Mouse (Mus musculus) 3134 (cell line): ENCODE results near the gene B230118H07Rik.

Experiments
- DNase-seq: peaks from one replicate; pipeline ENCODE4 v3.0.0-alpha.2; 2011; ENCODE audit warnings: low spot score; ENCODE audit not compliant: insufficient read length; ENCODE audit errors: extremely low read depth

B230118H07Rik gene

DNA sequence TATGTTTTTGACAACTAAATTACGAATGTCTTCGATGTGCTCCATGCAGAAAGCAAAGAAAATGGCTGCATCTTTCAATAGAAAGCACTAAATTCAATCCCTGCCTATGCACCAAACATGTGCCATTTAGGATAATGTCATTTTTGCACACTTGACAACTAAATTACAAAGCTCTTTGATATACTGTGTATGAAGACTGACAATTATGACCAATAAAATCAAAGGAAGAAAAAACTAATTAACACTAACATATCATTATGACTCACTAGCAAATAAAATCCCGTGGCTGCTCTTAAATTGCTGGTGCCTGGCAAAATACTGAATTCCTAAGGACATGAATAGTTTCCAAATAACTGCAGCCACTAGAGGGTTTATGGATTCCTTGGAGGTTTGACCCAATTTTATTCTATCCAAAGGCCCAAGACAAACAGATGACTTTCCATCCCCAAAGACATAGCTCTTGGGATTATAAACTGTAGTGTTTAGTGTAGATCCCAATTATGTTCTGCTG is 9.4 kb downstream of the B230118H07Rik start:
- DNase-seq: no peak

DNA sequence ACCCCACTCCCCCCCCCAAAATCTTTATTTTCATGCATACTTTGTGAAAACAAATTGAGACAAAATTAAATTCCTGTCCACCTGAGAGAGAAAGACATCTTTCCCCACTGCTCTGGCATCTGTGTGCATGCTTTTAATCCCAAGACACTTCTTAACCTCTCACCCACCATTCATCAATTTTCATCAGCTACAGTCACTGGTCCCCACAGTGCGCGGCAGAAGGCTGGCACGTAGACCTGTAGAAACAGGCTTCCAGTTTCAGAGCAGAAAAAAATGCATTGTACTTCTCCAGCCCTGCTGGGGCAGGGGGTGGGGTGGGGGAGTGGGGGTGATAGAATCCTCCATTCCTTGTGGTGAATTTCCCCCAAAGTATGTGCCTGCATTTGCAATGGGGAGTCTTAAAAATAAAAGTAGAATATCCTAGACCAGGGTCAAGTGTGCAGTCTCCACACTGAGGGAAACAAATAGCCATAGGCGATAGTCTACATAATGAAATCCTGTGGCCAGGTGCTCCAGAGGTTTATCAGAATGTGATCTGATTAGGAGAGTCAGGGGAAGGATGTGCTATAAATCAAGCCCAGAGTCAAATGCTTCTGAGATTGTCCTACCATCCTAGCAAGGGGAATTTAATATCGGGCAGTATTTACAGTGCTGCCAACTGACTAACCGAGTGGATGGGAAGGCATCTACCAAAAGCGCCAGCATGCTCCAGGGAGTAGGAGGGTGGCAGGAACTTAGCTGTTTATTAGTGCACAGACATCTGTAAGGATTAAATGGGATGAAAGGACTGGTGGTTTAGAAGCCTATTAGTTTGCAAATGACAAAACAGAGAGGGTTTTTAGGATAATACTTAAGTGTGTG is 10.1 kb downstream of the B230118H07Rik start:
- DNase-seq: no peak

DNA sequence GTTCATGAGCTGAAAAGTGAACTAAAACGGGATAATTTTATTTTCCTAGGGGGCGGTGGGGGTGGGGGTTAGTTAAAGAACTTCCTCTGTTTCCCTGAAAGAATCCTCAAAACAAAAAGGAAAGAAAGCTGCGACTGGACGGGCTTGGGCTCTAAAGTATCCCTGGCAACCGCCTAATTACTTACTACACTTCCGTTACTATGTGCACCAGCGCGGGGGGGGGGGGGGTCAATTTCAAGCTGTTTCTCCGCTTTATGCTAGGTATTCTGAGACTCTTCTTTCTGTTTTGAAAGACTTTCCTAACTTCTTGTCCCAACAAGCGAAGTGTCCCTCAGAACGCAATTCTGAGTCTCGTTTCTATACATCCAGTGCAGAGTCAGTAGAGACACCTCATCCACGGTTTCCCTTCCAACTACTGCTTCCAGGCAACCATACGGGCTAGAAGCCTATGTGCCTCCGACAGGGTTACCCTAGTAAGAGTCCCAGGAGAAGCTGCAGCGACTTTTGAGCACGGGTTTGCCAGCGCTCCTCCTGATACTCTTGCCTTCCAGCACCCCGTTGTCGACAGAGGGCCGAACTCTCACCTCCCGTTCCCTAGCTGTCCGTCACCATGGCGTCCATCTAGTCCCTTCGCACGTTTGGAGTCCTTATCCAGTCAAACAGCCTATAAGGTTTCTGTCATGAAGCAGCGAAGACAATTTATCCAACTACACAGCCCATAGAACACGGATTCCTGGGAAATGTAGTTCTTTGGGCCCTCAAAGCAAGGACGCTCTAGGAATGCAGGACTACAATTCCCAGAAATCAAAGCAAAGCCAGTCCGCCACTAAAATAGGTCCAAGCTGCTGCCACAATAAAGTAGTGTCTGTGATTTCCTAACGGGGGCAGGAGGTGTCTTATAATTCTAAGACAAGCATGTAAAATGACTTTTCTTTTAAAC is 20.8 kb downstream of the B230118H07Rik start:
- DNase-seq: peak; percentile 86

DNA sequence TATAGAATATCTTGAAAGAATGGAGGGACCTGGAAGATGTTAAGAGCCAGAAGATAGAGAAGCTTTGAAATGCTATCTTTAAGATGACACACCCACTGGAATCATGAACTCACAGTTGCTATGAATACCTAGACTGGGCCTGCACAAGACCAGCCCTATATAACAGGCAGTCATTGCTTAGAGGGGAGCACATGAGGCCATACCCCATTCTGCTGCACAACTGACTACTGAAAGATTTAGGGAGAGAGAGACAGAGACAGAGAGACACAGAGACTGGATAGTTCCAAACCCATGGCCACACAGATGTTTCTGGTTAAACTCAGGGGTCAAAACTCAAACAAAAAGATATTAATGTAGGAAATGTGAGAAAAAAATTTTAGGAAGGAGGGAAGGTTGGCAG is 22.1 kb downstream of the B230118H07Rik start:
- DNase-seq: no peak

DNA sequence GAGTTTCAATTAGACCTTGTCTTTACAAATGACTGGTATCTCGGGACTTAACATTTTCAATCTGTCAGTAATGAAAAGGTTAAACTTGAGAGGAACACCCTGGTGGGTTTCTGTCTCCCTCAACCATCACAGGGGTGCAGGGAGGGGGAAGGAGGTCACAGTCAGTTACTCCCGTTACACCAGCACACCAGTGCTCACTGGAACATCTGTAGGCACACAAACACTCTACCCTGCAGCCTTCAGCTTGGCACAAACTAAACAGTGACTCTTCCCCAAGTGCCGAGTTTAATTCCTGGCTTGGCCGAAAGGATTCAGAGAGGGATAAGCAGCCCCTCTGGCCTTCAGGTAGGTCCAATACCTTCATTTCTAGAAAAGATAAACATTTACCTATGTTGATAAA is 24.8 kb downstream of the B230118H07Rik start, which contains the start of gene Rag2:
TSS of gene Rag2 (plus strand) at position 193 of the 400 bp plus-strand sequence.
- DNase-seq: no peak

DNA sequence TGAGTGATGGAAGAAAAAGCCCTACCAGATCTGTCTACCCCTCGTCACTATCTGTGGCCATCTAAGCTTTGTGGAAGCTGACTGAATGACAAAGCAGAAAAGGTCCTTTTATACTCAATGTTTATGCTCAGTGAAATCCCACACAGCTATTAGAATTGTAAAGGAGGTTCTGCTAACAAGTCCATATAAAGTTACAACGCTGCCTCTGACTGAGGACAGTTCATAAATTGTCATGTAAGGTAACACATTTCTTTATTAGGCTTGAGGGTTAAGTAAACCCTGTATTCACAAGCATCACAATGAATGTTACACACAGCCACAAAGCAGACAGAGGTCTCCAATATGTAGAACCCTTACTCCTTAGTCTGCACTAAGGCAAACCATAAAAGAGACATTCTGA is 25.3 kb downstream of the B230118H07Rik start:
- no peak for DNase-seq

DNA sequence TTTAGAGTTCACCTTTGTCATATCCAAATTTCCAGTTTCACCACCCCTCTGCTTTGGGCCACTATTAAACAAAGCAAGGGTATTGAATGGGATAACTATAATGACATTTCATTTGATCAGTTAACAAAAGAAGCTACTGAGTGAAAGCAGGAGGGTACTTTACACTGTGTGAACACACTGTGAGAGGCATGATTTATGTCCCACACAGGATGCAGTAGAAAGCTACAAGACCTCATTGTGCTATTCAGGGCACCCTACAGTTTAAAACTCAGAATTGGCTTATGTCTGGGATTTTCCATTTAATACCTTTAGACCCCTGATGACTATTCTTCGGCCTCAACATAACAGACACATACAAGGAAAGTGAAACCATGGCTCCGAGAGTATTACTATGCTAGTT is 26.3 kb downstream of the B230118H07Rik start:
- DNase-seq: no peak

DNA sequence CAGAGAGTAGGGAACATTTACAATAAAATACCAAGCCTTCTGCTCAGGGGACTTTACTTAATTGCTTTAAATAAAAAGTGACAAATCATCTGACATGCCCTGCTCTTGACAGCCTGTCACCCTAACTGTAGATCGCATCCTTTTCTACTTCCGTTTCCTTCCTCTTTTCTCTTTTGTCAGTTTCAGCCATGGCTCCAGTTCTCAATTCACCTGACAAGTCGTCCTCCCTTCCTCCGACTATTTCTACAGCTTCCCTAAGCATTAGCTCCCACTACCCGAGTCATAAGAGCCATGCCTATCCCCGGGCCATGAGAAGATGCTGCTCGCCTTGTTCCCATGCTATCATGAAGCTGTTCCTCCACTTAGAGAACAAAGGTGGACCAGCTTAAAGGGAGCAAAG is 27.7 kb downstream of the B230118H07Rik start:
- DNase-seq: no peak

DNA sequence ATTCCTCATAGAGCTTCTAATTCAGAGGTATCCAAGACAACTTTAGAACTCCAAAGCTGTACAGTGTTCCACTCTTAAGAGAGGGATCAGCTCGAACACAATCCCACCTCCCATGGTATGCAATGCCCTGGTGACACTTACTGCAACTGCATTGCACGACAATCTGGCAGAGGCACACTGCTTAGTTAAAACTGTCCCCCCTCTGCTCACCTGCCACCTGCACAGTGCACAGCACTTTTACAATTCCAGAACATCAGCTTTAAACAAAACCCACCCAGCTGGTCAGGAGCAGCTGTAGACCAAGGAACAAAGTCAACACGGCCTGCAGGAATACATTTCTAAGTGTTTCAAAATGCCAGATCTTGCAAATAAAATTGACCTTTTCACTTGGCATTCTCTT is 28.4 kb downstream of the B230118H07Rik start:
- no peak for DNase-seq

DNA sequence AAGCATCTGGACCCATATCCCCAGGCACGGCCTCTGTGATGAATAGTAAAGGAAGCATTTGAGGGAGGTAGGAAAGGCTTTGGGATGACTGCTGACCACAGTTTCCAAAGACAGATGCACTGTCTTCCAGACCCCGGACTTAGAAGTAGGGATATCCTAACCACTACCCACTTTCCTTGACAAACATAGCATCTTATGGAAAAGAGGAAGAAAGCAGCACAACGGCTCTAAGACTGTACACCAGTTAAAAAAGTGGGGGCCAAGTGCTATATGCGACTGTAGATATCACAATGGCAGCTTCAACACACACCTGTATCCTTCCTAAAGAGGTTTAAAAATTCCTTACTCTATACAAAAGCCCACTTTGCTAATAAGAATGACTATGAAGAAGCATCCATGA is 31.0 kb downstream of the B230118H07Rik start:
- DNase-seq: no peak

DNA sequence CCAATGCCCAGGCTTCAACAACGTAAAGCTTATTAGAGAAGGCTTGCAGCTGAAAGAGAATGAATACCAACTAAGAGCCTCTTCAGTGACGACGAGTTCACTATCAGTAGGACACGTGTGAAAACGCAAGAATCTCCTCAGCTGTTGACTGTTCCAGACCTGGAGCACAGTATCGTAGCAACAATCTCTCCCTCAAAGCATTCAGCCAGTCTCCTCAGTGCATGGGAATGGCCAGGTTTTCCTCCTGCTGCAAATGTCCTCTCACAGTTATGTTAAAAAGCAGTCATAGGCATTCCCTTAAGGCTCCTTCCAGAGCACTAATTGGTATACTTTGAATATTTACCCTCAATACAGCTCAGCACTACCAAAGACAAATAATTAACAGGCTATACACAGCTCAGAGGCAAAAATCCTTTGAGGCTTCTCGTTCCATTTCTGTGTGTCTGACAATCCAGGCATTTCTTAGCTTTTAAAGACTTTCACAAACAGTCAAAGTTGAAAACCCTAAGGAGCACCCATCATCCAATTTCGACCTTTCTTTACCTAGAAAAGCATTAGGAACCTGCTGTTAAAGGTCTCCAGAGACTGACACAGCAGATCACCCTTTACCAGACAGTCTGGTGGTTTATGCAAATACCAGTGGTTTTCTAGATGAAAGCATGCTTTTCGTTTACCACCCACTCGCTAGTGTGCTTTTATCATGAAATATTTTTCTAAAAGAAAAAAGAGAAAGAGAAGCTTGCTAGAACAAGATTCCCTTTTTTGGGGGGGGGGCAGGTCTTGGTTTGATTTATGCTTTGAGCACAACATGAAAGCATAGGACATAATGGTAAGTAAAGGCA is 33.6 kb downstream of the B230118H07Rik start:
- DNase-seq: no peak

DNA sequence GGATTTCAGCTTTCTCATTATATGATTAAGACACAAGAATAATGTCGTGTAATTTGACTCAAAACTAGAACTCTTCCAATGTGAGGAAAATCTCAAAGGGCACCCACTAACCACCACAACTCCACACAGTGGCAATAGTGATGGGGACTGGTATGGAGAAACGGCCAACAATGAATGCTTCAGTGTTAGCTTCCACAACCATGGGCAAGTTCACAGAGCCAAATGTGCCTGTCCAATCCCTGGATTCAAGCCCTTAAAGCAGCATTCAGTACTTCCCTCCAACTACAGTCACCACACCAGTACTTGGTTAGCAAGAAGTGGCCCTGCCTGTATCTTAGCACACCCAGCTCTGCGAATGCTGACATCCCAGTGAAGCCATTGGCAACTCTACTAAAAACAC is 38.5 kb downstream of the B230118H07Rik start:
- DNase-seq: no peak

DNA sequence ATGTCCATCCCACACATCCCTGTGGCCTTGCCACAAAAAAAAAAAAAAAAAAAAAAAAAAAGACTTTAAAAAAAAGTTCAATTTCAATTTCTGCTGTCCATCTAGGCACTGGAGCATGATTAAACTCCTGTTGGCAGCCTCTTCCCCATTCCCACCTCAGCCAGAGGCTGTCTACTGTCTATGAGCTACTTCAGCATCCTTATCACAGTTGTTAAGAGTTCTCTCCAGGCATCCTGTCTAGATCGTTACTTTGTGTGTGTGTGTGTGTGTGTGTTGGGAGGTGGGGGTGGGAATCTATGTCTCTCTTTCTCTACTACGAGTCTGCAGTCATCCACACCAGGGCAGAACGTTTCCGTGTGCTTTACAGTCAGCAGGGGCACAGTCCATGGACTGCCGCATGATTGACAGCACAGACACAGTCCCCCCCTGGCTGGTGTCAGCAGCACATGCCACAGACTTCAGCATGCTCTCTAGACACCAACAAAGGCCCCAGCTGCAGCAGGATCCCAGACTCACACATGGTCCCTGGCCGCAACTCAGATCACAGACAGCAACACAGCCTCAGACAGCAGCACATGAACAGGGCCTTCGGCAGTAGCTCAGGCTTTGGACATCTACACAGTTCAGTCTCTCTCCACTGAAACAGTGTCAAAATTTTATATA is 41.0 kb downstream of the B230118H07Rik start:
- no peak for DNase-seq

DNA sequence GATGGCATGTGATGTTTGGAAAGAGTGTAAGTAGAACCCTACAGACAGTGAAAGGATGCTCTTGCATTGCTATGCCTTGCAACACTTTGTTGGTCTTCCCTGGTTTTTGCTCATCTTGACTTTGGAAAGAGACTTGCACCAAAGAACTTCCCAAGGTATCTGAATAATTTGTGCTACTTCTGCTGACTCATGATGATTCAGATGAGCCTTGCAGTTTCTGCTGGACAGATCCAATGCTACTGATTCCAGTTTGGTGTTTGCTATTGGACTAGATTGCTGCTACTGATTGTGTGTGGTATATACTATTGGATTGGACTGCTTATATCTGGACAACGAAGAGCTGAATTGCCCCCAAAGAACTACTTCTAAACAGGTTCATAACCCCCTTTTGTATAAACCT is 46.2 kb downstream of the B230118H07Rik start:
- no peak for DNase-seq

DNA sequence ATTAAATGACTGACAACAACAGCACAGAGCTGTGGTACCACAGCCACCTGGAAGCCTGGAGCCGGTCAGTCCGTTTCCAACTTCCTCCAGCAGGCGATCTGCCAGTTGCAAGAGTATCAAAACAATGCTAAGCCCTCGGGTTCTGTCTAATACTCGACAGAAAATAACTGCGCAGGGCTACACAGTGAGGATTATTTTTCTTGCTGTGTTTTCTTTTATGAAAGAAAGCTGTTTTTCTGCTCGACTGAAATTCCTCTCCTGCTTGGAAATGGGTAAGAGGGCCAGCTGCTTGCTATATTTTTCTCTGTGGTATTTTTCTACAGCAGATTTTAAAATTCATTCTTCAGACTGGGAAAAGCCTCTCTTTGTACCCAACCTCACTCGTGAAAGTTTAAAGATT is 48.6 kb downstream of the B230118H07Rik start:
- no peak for DNase-seq

DNA sequence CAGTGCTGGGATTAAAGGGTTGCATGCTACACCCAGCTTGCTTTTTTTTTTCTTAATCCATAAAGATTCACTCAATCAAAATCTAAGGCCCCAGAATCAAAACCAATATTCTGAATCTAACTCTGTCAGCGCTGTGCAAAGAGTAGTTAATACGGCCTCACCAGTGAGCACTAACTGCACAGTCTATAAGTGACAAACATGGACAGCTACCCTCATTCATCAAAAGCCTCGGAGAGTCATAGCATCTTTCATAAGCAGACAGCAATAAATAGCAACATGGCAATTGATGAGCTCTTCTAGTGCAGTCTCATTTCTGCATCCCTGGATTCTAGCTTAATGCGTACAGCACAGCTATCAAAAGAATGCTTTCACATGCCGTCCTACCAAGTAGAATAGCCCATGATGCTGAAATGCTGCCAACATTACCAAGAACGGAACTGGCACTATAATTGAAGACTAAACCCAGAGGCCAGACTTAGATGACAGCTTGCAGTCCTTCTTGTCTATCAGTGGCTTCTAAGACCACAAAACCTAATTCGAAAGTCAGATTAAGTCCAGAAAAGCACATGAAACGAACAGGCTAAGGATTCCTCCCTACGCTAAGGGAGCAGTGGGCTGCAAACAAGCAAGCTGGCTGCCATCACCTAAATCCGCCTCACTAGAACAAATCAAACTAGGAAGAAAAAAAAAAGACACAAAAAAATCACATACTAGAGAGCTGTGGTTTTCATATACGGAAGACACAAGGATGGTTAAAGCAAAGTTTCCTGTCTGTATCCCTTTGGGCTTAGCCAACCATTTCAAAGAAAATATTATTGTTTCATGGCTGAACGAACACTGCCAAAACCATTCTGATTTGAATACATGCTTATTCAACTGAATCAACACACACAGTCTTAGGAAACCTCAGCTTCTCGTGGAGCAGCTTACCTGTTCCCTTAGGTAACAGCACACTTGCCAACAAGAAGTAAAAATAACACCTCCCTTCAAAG is 50.8 kb downstream of the B230118H07Rik start:
- no peak for DNase-seq

DNA sequence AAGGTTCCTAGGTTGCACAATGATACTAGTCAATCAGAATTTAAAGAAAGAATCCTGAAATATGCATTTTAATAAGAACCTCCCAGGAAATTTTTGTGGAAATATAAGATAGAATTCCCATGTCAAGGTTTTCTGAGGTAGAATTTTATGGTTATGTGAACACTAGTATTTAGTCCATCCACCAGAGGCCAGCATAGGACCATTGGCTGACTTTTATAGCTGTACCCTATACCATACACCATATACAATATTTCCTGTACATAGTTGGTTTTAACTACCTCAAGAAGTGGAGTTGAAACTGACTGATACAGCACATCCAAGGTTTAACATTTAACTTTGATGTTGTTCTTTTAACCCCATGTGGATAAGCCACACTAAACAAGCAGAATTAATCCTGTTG is 52.1 kb downstream of the B230118H07Rik start:
- DNase-seq: no peak

DNA sequence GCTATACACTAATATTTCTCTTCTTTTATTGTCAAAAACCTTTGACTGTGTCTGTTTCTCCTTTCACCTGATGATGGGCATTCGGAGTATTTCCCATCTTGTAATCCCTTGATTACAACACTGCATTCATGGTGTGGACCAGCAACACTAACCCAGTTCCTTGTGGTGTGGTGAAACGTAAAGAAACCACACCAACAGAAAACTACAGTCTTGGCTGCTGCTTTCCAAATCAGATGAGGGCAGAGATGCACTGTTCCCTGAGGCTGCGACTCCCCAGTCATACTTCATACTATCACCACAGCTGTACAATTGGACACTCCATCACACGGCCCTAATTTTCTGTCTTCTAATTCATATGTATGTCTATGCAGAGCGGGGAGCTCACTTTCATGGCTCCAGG is 54.7 kb downstream of the B230118H07Rik start:
- no peak for DNase-seq

DNA sequence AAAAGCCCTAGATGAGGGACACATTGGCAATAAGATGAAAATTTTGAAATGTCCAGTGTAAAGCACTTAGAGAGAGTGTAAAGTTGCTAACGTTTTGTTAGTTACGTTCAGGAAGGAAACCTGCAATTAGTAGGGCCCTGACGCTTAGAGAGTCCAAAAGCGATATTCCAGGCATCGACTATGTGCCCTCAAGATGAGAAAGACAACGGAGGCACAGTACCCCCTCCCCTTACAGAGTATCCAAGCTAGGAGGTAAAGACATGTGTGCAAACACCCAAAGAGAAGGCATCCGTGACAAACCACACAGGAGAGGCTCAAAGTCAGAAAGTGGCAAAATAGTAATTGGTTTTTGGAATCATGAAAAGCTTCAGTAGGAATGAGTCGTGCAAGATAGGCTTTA is 56.4 kb downstream of the B230118H07Rik start:
- DNase-seq: no peak
